Mouse (Mus musculus): Measurements from ENCODE around the gene Rmi1. TPM values are rescaled to one million over a fixed set of nuclear protein-coding genes. Genes with fewer than 3 reads are reported as not detected.
"Not testable (repeated sequence)": the region's sequence is repeated elsewhere in the genome, so short reads cannot be mapped to it uniquely, and the experiment has no call there.

The Rmi1 gene
- polyA plus RNA-seq, 1 experiment from 2014 or later: 24.7 TPM

GRCm38 (mm10) chr13:58384371-58384770 is 17.7 kb upstream of the Rmi1 start:
- H3K4me1 ChIP-seq: peaks cover 6% of the 10 kb centered on the region; the same call in 1 of the 2 replicates
- ATAC-seq (ENCODE audit: insufficient number of reproducible peaks, insufficient read depth, low FRiP score, low TSS enrichment, low read depth): no peak
- peaks cover 34% of the 10 kb centered on the region for H3K36me3 ChIP-seq
- no peak overlapping the region for H3K27ac ChIP-seq
- H3K27me3 ChIP-seq: no peaks in the 10 kb centered on the region
- H3K4me3 ChIP-seq: peak overlapping the region; percentile 77
- 41% methylated on average over 11 of the region's 11 CpGs for WGBS
- peak overlapping the region; percentile 91 for H3K4me2 ChIP-seq
- H3K9me3 ChIP-seq: peaks cover 18% of the 10 kb centered on the region
- H3K9ac ChIP-seq: peak overlapping the region; percentile 87

- peak; percentile 66; the same call in 1 of the 2 replicates for ATAC-seq (ENCODE audit: insufficient number of reproducible peaks, insufficient read depth, low FRiP score, low TSS enrichment, low read depth)
- H3K27ac ChIP-seq: peak within 1 kb of the TSS; percentile 64; the same call in 1 of the 2 replicates
- 2% methylated on average over 80 of the region's 80 CpGs for WGBS
Measured at GRCm38 (mm10) chr13:58384779-58385546, 17.1 kb upstream of the Rmi1 start, which contains the start of gene 2210016F16Rik. Gene 2210016F16Rik, minus strand, starts transcription at chr13:58385225.

GRCm38 (mm10) chr13:58385547-58385920 is 16.5 kb upstream of the Rmi1 start:
- peaks cover 12% of the 10 kb centered on the region for H3K9me3 ChIP-seq
- peaks cover 6% of the 10 kb centered on the region; the same call in 1 of the 2 replicates for H3K4me1 ChIP-seq
- no peaks in the 10 kb centered on the region for H3K27me3 ChIP-seq
- H3K36me3 ChIP-seq: peaks cover 34% of the 10 kb centered on the region
- peak overlapping the region; percentile 91 for H3K4me2 ChIP-seq
- H3K4me3 ChIP-seq: peak overlapping the region; percentile 77
- no peak for ATAC-seq (ENCODE audit: insufficient number of reproducible peaks, insufficient read depth, low FRiP score, low TSS enrichment, low read depth)
- peak overlapping the region; percentile 64; the same call in 1 of the 2 replicates for H3K27ac ChIP-seq
- 77% methylated on average over 7 of the region's 7 CpGs for WGBS
- H3K9ac ChIP-seq: peak overlapping the region; percentile 87; the same call in 1 of the 2 replicates

More at GRCm38 (mm10) chr13:58384779-58385546, 17.1 kb upstream of the Rmi1 start, which contains the start of gene 2210016F16Rik:
- no peaks in the 10 kb centered on the region for H3K27me3 ChIP-seq
- peak within 1 kb of the TSS; percentile 91 for H3K4me2 ChIP-seq
- peak within 1 kb of the TSS; percentile 77 for H3K4me3 ChIP-seq
- H3K9me3 ChIP-seq: peaks cover 18% of the 10 kb centered on the region
- peaks cover 6% of the 10 kb centered on the region; the same call in 1 of the 2 replicates for H3K4me1 ChIP-seq
- H3K9ac ChIP-seq: peak within 1 kb of the TSS; percentile 87
- H3K36me3 ChIP-seq: peaks cover 34% of the 10 kb centered on the region

GRCm38 (mm10) chr13:58387948-58388347 is 14.1 kb upstream of the Rmi1 start:
- Histone ChIP-seq H3K9me3 (no peaks in the 10 kb centered on the region), H3K27me3 (no peaks in the 10 kb centered on the region), H3K27ac (no peak overlapping the region), H3K36me3 (peaks cover 25% of the 10 kb centered on the region), H3K9ac (no peak overlapping the region), H3K4me3 (no peak overlapping the region), H3K4me2 (no peak overlapping the region), H3K4me1 (peaks cover 6% of the 10 kb centered on the region; the same call in 1 of the 2 replicates)
- WGBS: 14% methylated on average over 7 of the region's 7 CpGs
- no peak for ATAC-seq (ENCODE audit: insufficient number of reproducible peaks, insufficient read depth, low FRiP score, low TSS enrichment, low read depth)

GRCm38 (mm10) chr13:58388379-58388778 is 13.7 kb upstream of the Rmi1 start:
- Histone ChIP-seq H3K36me3 (peaks cover 25% of the 10 kb centered on the region), H3K4me2 (no peak overlapping the region), H3K27me3 (no peaks in the 10 kb centered on the region), H3K4me1 (peaks cover 6% of the 10 kb centered on the region; the same call in 1 of the 2 replicates), H3K27ac (no peak overlapping the region), H3K4me3 (no peak overlapping the region), H3K9me3 (no peaks in the 10 kb centered on the region), H3K9ac (no peak overlapping the region)
- 54% methylated on average over 3 of the region's 3 CpGs for WGBS
- ATAC-seq (ENCODE audit: insufficient number of reproducible peaks, insufficient read depth, low FRiP score, low TSS enrichment, low read depth): no peak

- WGBS: 79% methylated on average over 2 of the region's 2 CpGs
- H3K27me3 ChIP-seq: no peaks in the 10 kb centered on the region
Measured at GRCm38 (mm10) chr13:58389324-58389951, 12.6 kb upstream of the Rmi1 start.

GRCm38 (mm10) chr13:58394392-58394791 is 7.7 kb upstream of the Rmi1 start:
- ATAC-seq (ENCODE audit: insufficient number of reproducible peaks, insufficient read depth, low FRiP score, low TSS enrichment, low read depth); H3K27ac ChIP-seq; H3K27me3 ChIP-seq; H3K4me2 ChIP-seq; H3K4me1 ChIP-seq; H3K4me3 ChIP-seq; H3K9ac ChIP-seq; H3K9me3 ChIP-seq: not testable (repeated sequence)
- H3K36me3 ChIP-seq: peaks cover 68% of the 10 kb centered on the region
- WGBS: 90% methylated on average over 11 of the region's 11 CpGs

More at GRCm38 (mm10) chr13:58389324-58389951, 12.6 kb upstream of the Rmi1 start:
- ATAC-seq (ENCODE audit: insufficient number of reproducible peaks, insufficient read depth, low FRiP score, low TSS enrichment, low read depth): no peak
- Histone ChIP-seq H3K9ac (no peak overlapping the region), H3K9me3 (no peaks in the 10 kb centered on the region), H3K4me3 (no peak overlapping the region), H3K4me2 (no peak overlapping the region), H3K27ac (no peak overlapping the region), H3K4me1 (peaks cover under 1% of the 10 kb centered on the region; the same call in 1 of the 2 replicates), H3K36me3 (peaks cover 32% of the 10 kb centered on the region)

GRCm38 (mm10) chr13:58397651-58398050 is 4.4 kb upstream of the Rmi1 start:
- 89% methylated on average over 13 of the region's 13 CpGs for WGBS
- ATAC-seq (ENCODE audit: insufficient number of reproducible peaks, insufficient read depth, low FRiP score, low TSS enrichment, low read depth): no peak
- peaks cover 48% of the 10 kb centered on the region for H3K36me3 ChIP-seq

GRCm38 (mm10) chr13:58400576-58400975 is 1.5 kb upstream of the Rmi1 start:
- ATAC-seq (ENCODE audit: insufficient number of reproducible peaks, insufficient read depth, low FRiP score, low TSS enrichment, low read depth): no peak
- peak overlapping the region; percentile 74 for H3K4me2 ChIP-seq
- no peaks in the 10 kb centered on the region for H3K27me3 ChIP-seq
- peaks cover 4% of the 10 kb centered on the region; the same call in 1 of the 2 replicates for H3K4me1 ChIP-seq
- H3K9ac ChIP-seq: peak overlapping the region; percentile 96
- 1% methylated on average over 11 of the region's 11 CpGs for WGBS
- H3K36me3 ChIP-seq: peaks cover 24% of the 10 kb centered on the region
- H3K9me3 ChIP-seq: no peaks in the 10 kb centered on the region
- no peak overlapping the region for H3K27ac ChIP-seq
- peak overlapping the region; percentile 79 for H3K4me3 ChIP-seq

More at GRCm38 (mm10) chr13:58397651-58398050, 4.4 kb upstream of the Rmi1 start:
- Histone ChIP-seq H3K4me3 (no peak overlapping the region), H3K4me2 (no peak overlapping the region), H3K9me3 (no peaks in the 10 kb centered on the region), H3K27me3 (no peaks in the 10 kb centered on the region), H3K4me1 (peaks cover 4% of the 10 kb centered on the region; the same call in 1 of the 2 replicates), H3K9ac (no peak overlapping the region), H3K27ac (no peak overlapping the region)

GRCm38 (mm10) chr13:58401135-58402002 is 679 bp upstream of the Rmi1 start:
- no peaks in the 10 kb centered on the region for H3K27me3 ChIP-seq
- H3K4me2 ChIP-seq: peak overlapping the region; percentile 74
- peak overlapping the region; percentile 99 for H3K27ac ChIP-seq
- under 1% methylated on average over 93 of the region's 100 CpGs for WGBS
- no peaks in the 10 kb centered on the region for H3K9me3 ChIP-seq
- peak overlapping the region; percentile 96 for H3K9ac ChIP-seq
- peak; percentile 32 for ATAC-seq (ENCODE audit: insufficient number of reproducible peaks, insufficient read depth, low FRiP score, low TSS enrichment, low read depth)
- peak overlapping the region; percentile 79 for H3K4me3 ChIP-seq
- H3K4me1 ChIP-seq: peaks cover 4% of the 10 kb centered on the region; the same call in 1 of the 2 replicates
- H3K36me3 ChIP-seq: peaks cover 16% of the 10 kb centered on the region

- Histone ChIP-seq H3K4me2 (peak overlapping the region; percentile 58), H3K9me3 (no peaks in the 10 kb centered on the region), H3K36me3 (peaks cover 4% of the 10 kb centered on the region), H3K9ac (peak overlapping the region; percentile 96), H3K27me3 (no peaks in the 10 kb centered on the region), H3K27ac (peak overlapping the region; percentile 99), H3K4me1 (peaks cover 4% of the 10 kb centered on the region; the same call in 1 of the 2 replicates), H3K4me3 (peak overlapping the region; percentile 79)
- ATAC-seq (ENCODE audit: insufficient number of reproducible peaks, insufficient read depth, low FRiP score, low TSS enrichment, low read depth): no peak; the same call in 1 of the 2 replicates
- WGBS: under 1% methylated on average over 36 of the region's 48 CpGs
Measured at GRCm38 (mm10) chr13:58402744-58403110, 679 bp downstream of the Rmi1 start.
